Mouse (Mus musculus) kidney, embryonic 16.5 days (tissue): Measurements from ENCODE around the gene Tead3. TPM values are rescaled to one million over a fixed set of nuclear protein-coding genes. Genes with fewer than 3 reads are reported as not detected.

ENCODE experiments used
- ATAC-seq: fragments of 200-750 bp; cut with Nextera tagmentation; 2 replicates; pipeline ENCODE4 v1.8.0; 2017; ENCODE audit warnings: moderate TSS enrichment; ENCODE audit not compliant: low FRiP score, low TSS enrichment
- H3K27ac ChIP-seq: fragments of 300-500 bp; sonication (generic); 2 replicates; pipeline ENCODE4 v1.5.1; 2014; ENCODE audit warnings: low read length
- H3K27me3 ChIP-seq: fragments of 300-500 bp; sonication (generic); 2 replicates; pipeline ENCODE4 v1.6.1; 2014; ENCODE audit warnings: low read length, control low read depth, mixed read lengths; ENCODE audit not compliant: insufficient read depth
- H3K36me3 ChIP-seq: fragments of 300-500 bp; sonication (generic); 2 replicates; pipeline ENCODE4 v1.6.1; 2014; ENCODE audit warnings: low read length, control low read depth, mixed read lengths; ENCODE audit not compliant: insufficient read depth
- H3K4me1 ChIP-seq: fragments of 300-500 bp; sonication (generic); 2 replicates; pipeline ENCODE4 v1.6.1; 2014; ENCODE audit warnings: low read length, control low read depth, mixed read lengths; ENCODE audit not compliant: insufficient read depth
- H3K4me2 ChIP-seq: fragments of 300-500 bp; sonication (generic); replicated peaks from 2 replicates; pipeline ENCODE4 v1.6.1; 2014; ENCODE audit warnings: low read depth, low read length
- H3K4me3 ChIP-seq: fragments of 300-500 bp; sonication (generic); 2 replicates; pipeline ENCODE4 v1.5.1; 2014; ENCODE audit warnings: mild to moderate bottlenecking, low read length
- H3K9ac ChIP-seq: fragments of 300-500 bp; sonication (generic); replicated peaks from 2 replicates; pipeline ENCODE4 v1.6.1; 2014; ENCODE audit warnings: low read length
- H3K9me3 ChIP-seq: fragments of 300-500 bp; sonication (generic); 2 replicates; pipeline ENCODE4 v1.6.1; 2016; ENCODE audit warnings: low read length, control low read depth
- WGBS: fragments of 180-500 bp; shearing (Covaris S2); extraction: QIAGEN DNeasy Blood & Tissue Kit; methylation state at CpG from one replicate; pipeline ENCODE4 v1.1.7; 2014; 5-methylcytosine and 5-hydroxymethylcytosine counted together
- polyA plus RNA-seq: library from polyadenylated mRNA; unstranded; fragments of >200 nt; fragmentation: Nextera tagmentation; extraction: Ambion mirVana; gene quantifications from 2 replicates; pipeline ENCODE4 v1.2.1, GENCODE M21; 2015

Gene Tead3
- 10.7 and 11.5 TPM in 2 replicates for polyA plus RNA-seq

DNA sequence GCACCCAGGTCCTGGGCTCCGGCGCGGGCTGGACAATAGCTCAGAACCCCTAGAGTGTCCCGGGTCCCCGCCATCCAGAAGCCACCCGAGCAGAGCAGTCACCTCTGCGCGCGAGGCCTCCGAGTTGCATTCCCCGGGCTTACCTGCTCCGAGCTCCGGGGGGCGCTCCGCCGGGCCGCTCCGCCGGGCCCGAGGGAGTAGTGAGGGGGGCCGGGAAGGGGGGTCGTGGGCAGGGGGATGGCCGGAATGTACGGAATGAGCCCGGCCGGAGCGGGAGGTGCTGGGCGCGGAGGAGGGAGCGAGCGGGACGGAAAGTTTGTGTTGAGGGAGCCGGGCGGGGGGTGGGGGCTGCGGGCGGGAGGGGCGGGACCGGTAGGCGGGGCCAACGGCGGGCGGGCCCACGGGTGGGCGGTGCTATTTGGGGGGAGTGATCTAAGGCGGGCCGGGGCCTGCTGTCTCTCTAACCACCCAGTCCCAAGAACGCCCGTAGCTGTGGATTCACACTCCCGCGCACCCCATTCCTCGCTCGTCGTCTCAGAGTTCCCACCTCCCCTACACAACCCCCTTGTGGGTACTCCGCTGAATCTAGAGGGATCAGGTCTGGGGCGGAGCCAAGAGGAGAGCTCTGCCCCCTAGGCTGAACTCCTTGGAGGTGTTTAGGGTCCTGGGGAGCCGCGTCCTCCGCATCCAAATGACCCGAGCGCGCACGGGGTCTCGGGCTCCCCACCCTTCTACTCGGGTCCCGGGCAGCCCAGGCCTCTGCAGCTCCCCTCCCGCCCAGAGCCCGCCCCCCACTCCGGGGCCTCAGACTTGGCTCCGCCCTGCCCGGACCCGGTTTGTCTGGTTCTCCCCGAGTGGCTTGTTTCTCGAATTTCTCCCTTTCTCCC, at the start of gene Tead3:
TSS of gene Tead3 (minus strand) at position 352 of the 887 bp plus-strand sequence.
- peak within 1 kb of the TSS; percentile 88 for H3K4me3 ChIP-seq
- peak within 1 kb of the TSS; percentile 99 for H3K27ac ChIP-seq
- peak within 1 kb of the TSS; percentile 94 for H3K9ac ChIP-seq
- peak; percentile 90 for ATAC-seq
- H3K36me3 ChIP-seq = no peaks in the 10 kb centered on the region
- peak within 1 kb of the TSS; percentile 96 for H3K4me2 ChIP-seq
- H3K4me1 ChIP-seq = peaks cover 50% of the 10 kb centered on the region
- WGBS = 0% methylated on average over 53 of the region's 73 CpGs
- no peaks in the 10 kb centered on the region for H3K9me3 ChIP-seq
- no peaks in the 10 kb centered on the region; the same call in 1 of the 2 replicates for H3K27me3 ChIP-seq

DNA sequence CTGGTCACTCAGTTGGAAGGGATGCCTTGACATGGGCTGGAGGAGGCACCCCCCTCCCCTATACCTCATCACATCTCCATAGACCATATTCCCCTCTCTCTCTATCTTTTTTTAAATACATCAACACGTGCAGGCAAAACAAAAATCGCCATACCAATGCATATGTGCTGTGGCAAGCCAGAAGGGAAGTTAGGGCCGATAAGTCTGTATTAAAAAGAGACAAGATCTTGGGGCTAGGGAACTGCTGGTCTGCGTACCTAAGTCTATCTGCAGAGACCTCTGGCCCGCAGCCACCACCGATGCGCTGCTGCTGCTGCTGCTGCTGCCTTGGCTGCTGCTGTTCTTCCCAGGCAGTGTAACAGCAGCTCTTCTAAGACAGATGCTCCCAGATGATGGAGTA, 44.4 kb upstream of the Tead3 start:
- no peaks in the 10 kb centered on the region for H3K27me3 ChIP-seq
- no peaks in the 10 kb centered on the region for H3K9me3 ChIP-seq
- 80% methylated on average over 7 of the region's 7 CpGs for WGBS
- H3K4me3 ChIP-seq = no peak overlapping the region
- ATAC-seq = no peak
- peaks cover 13% of the 10 kb centered on the region; the same call in 1 of the 2 replicates for H3K36me3 ChIP-seq
- H3K27ac ChIP-seq = no peak overlapping the region
- no peak overlapping the region for H3K4me2 ChIP-seq
- H3K9ac ChIP-seq = no peak overlapping the region
- peaks cover 15% of the 10 kb centered on the region for H3K4me1 ChIP-seq

DNA sequence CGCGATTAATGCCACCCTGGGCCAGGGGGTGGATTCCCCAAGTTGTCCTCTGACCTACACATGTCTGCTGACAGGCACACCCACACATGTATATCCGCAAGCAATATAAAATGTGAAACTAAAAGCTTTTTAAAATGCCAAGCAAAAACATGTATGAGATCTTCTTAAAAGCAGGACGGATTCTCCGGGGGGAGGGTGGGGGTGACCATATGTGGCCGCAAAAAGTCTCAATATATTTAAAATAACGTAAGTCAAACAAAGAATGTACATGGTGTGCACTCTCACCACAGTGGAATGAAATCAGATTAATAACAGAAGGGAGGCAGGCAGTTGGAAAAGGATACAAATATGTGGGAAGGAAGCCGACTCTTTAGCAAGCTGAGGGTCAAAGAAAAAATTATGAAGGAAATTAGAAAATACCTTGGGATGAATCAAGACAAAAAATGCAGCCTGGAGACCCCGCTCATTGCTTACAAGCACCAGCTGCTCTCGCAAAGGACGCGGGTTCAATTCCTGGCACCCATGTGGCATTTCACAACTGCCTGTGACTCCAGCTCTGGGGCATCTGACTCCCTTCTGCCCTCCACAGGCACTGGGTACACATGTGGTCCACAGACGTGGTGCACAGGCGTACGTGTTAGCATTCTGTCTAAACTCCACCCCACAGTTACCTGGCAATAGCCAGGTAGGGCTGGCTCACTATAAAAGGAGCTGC, 43.6 kb upstream of the Tead3 start:
- no peak overlapping the region for H3K4me3 ChIP-seq
- H3K27ac ChIP-seq = no peak overlapping the region
- WGBS = 56% methylated on average over 15 of the region's 15 CpGs
- H3K9me3 ChIP-seq = no peaks in the 10 kb centered on the region
- H3K4me1 ChIP-seq = peaks cover 15% of the 10 kb centered on the region
- H3K4me2 ChIP-seq = no peak overlapping the region
- H3K9ac ChIP-seq = no peak overlapping the region
- H3K27me3 ChIP-seq = no peaks in the 10 kb centered on the region
- no peak for ATAC-seq
- peaks cover 11% of the 10 kb centered on the region; the same call in 1 of the 2 replicates for H3K36me3 ChIP-seq

DNA sequence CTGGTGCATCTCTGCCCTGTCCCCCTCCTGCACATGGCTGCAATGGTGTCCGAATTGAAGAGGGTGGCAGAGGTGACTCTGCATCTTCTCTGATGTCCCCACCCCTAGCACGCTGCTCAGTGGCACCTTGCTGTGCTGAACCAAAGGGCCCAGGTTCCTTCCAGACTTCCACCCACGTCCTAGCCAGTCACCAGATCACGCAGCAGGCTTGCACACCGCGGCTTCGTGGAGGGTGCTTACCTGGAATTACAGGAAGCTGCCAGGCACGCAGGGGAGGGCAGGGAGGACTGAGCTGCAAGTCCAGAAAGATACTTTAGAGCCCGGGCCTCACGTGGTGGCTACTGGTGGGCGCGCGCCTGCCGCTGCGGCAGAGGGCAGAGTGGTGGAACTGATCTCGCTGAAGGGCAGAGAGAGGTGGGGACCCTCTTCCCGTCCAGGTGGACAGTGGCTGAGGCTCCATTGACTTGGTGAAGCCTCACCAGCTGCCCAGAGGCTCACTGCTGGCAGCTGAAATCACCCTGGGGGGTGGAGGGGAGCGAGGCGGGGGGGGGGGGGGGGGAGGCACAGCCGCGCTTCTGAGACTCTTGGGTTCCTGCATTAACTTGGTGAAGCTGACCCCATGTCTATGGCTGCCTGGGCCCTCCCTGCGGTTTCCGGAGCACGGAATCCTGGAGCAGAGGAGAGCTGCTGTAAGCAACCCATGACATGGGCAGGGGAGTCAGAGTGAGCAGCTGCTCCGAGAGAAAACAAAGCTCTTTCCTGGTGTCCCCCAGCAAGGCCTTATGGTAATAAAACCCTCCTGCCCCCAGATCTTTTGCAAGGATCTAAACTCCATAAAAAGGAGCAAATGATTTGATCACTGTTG, 41.2 kb upstream of the Tead3 start:
- 9% methylated on average over 20 of the region's 25 CpGs for WGBS
- H3K9ac ChIP-seq = peak overlapping the region; percentile 44; the same call in 1 of the 2 replicates
- peak overlapping the region; percentile 48 for H3K4me2 ChIP-seq
- no peak overlapping the region for H3K27ac ChIP-seq
- 0 out of 2 replicates have a peak, but pooled peaks cover 4% of the 10 kb centered on the region for H3K27me3 ChIP-seq
- no peaks in the 10 kb centered on the region for H3K9me3 ChIP-seq
- peak; percentile 39; the same call in 1 of the 2 replicates for ATAC-seq
- no peaks in the 10 kb centered on the region for H3K36me3 ChIP-seq
- H3K4me1 ChIP-seq = peaks cover 18% of the 10 kb centered on the region
- peak overlapping the region; percentile 16; the same call in 1 of the 2 replicates for H3K4me3 ChIP-seq

DNA sequence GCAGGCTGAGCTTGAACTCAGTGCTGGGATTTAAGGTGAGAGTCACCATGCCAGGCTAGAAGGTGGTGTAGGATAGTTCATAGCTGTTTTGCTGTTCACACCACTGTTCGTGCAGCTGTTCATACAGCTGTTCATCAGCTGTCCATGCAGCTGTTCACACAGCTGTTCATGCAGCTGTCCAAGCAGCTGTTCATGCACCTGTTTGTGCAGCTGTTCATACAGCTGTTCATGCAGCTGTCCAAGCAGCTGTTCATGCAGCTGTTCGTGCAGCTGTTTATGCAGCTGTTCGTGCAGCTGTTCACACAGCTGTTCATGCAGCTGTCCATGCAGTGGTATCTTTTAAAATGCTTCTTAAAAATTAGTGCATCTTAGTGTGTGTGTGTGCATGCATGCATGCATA, 37.9 kb upstream of the Tead3 start:
- Histone ChIP-seq H3K9ac (no peak overlapping the region), H3K27me3 (peaks cover 9% of the 10 kb centered on the region; the same call in 1 of the 2 replicates), H3K36me3 (no peaks in the 10 kb centered on the region), H3K27ac (no peak overlapping the region), H3K4me1 (peaks cover 19% of the 10 kb centered on the region), H3K4me2 (no peak overlapping the region), H3K4me3 (no peak overlapping the region), H3K9me3 (no peaks in the 10 kb centered on the region)
- no peak for ATAC-seq
- WGBS = 84% methylated on average over 3 of the region's 3 CpGs

GRCm38 (mm10) chr17:28386150-28386905, 35.7 kb upstream of the Tead3 start:
- Histone ChIP-seq H3K27ac (no peak overlapping the region), H3K4me2 (peak overlapping the region; percentile 39), H3K4me1 (peaks cover 7% of the 10 kb centered on the region; the same call in 1 of the 2 replicates), H3K9me3 (no peaks in the 10 kb centered on the region), H3K4me3 (0 out of 2 replicates have a peak overlapping the region, but pooled peaks have one; percentile 9), H3K27me3 (peaks cover 9% of the 10 kb centered on the region; the same call in 1 of the 2 replicates), H3K36me3 (no peaks in the 10 kb centered on the region), H3K9ac (peak overlapping the region; percentile 41; the same call in 1 of the 2 replicates)
- 4% methylated on average over 23 of the region's 23 CpGs for WGBS
- peak; percentile 46; the same call in 1 of the 2 replicates for ATAC-seq

- Histone ChIP-seq H3K9me3 (no peaks in the 10 kb centered on the region), H3K36me3 (no peaks in the 10 kb centered on the region), H3K4me2 (no peak overlapping the region), H3K27me3 (peaks cover 9% of the 10 kb centered on the region; the same call in 1 of the 2 replicates), H3K4me1 (peaks cover 7% of the 10 kb centered on the region; the same call in 1 of the 2 replicates), H3K9ac (no peak overlapping the region), H3K27ac (no peak overlapping the region), H3K4me3 (no peak overlapping the region)
- 71% methylated on average over 4 of the region's 4 CpGs for WGBS
- ATAC-seq = no peak
Observed at GRCm38 (mm10) chr17:28384298-28384697, 33.7 kb upstream of the Tead3 start.

DNA sequence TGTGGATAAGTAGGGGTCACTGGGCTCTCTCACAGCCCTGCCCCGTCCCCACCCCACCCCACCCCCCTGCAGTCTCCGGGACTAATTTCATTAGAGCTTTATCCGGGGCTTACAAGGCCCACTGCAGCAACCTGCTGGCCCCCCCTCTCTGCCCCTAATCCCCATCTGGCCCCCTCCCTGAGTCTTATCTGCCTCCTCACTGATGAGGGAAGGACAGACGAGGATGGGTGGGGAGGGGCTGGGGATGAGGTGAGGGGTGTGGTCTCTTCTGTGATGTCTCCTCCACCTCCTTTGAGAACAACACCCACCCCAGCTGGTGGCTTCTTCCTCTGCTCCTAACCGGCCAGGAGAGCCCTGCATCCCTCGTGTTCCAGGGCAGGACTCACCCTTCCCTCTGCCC, 29.6 kb upstream of the Tead3 start:
- ATAC-seq = 0 out of 2 replicates have a peak, but pooled peaks have one; percentile 6
- Histone ChIP-seq H3K27me3 (peaks cover 7% of the 10 kb centered on the region; the same call in 1 of the 2 replicates), H3K4me2 (no peak overlapping the region), H3K4me3 (no peak overlapping the region), H3K27ac (no peak overlapping the region), H3K4me1 (peaks cover 5% of the 10 kb centered on the region; the same call in 1 of the 2 replicates), H3K9me3 (no peaks in the 10 kb centered on the region), H3K9ac (no peak overlapping the region), H3K36me3 (no peaks in the 10 kb centered on the region)
- 10% methylated on average over 6 of the region's 6 CpGs for WGBS
